Mouse (Mus musculus) liver, embryonic 15.5 days (tissue): ENCODE results near the gene Tmem106a. TPM values are rescaled to one million over a fixed set of nuclear protein-coding genes. Genes with fewer than 3 reads are reported as not detected.

Experiments used
- ATAC-seq: fragments of 200-750 bp; cut with Nextera tagmentation; 2 replicates; pipeline ENCODE4 v1.8.0; 2017; ENCODE audit warnings: moderate number of reproducible peaks, mild to moderate bottlenecking, moderate library complexity; ENCODE audit not compliant: insufficient read depth
- H3K27ac ChIP-seq: fragments of 300-500 bp; sonication (generic); replicated peaks from 2 replicates; pipeline ENCODE4 v1.5.1; 2015; ENCODE audit warnings: mild to moderate bottlenecking, inconsistent platforms
- H3K27me3 ChIP-seq: fragments of 300-500 bp; sonication (generic); 2 replicates; pipeline ENCODE4 v1.6.1; 2015; ENCODE audit warnings: mild to moderate bottlenecking, inconsistent platforms
- H3K36me3 ChIP-seq: fragments of 300-500 bp; sonication (generic); replicated peaks from 2 replicates; pipeline ENCODE4 v1.6.1; 2015; ENCODE audit warnings: moderate library complexity, mild to moderate bottlenecking, inconsistent platforms
- H3K4me1 ChIP-seq: fragments of 300-500 bp; sonication (generic); replicated peaks from 2 replicates; pipeline ENCODE4 v1.6.1; 2015; ENCODE audit warnings: inconsistent platforms
- H3K4me2 ChIP-seq: fragments of 300-500 bp; sonication (generic); 2 replicates; pipeline ENCODE4 v1.6.1; 2015; ENCODE audit warnings: moderate library complexity, mild to moderate bottlenecking, inconsistent platforms
- H3K4me3 ChIP-seq: fragments of 300-500 bp; sonication (generic); replicated peaks from 2 replicates; pipeline ENCODE4 v1.5.1; 2015; ENCODE audit warnings: mild to moderate bottlenecking, inconsistent platforms
- H3K9ac ChIP-seq: fragments of 300-500 bp; sonication (generic); 2 replicates; pipeline ENCODE4 v1.6.1; 2015; ENCODE audit warnings: moderate library complexity, mild to moderate bottlenecking, inconsistent platforms
- H3K9me3 ChIP-seq: fragments of 300-500 bp; sonication (generic); replicated peaks from 2 replicates; pipeline ENCODE4 v1.6.1; 2016; ENCODE audit warnings: inconsistent platforms
- WGBS: fragments of 180-500 bp; shearing (Covaris S2); methylation state at CpG from one replicate; pipeline ENCODE4 v1.1.7; 2015; ENCODE audit warnings: mixed read lengths; ENCODE audit not compliant: insufficient replicate concordance; 5-methylcytosine and 5-hydroxymethylcytosine counted together
- polyA plus RNA-seq: library from polyadenylated mRNA; unstranded; fragments of >200 nt; fragmentation: Nextera tagmentation; extraction: Ambion mirVana; gene quantifications from 2 replicates; pipeline ENCODE4 v1.2.1, GENCODE M21; 2015

The Tmem106a gene
- polyA plus RNA-seq, result 7.7 and 7.8 TPM in 2 replicates

DNA sequence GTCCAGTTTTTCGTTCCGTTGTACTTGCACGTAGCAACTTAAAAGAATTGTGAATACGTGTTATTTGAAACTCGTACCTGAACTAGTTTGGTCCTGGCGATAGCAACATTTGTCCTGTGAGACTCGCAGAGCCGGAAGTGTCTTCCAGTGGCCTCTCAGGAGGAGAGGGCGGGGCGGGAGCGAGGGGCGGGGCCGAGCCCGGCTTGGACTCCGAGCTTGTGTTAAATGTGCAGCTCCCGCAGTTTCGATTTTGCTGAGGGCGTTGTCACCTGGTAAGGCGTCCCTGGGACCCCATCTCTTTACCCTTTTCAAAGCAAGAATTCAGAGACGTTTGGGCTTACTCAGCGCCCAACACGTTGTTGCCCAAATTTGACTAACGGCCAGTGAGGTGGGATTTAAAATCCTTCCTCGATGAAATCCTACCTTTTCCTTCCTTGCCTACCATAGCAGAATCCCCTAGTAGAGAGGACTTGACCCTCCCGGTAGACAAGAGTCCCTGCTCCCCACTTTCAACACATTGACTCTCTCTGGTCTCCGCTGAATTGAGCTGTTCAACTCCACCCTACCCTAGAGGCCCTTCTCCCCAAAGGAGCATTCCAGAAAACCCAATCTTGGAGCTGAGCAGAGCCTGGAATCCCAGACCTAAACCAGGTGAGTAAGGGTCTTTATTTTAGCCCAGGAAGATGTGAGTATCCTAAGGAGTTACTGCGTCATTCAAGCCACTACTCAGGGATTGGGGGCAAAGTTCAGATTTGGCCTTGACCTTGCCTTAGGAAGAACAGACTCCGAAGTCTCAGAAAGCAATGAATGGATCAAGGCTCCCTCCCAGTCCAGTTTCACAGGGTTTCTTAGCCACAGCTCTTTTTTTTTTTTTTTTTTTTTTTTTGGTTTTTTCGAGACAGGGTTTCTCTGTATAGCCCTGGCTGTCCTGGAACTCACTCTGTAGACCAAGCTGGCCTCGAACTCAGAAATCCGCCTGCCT lies at the start of gene Tmem106a:
Gene Tmem106a, plus strand, starts transcription at position 189 of the 982 bp plus-strand sequence.
- 15% methylated on average over 30 of the region's 31 CpGs for WGBS
- peak; percentile 80 for ATAC-seq
- peak within 1 kb of the TSS; percentile 58 for H3K27ac ChIP-seq
- H3K9me3 ChIP-seq, result no peaks in the 10 kb centered on the region
- H3K4me2 ChIP-seq, result peak within 1 kb of the TSS; percentile 77
- no peaks in the 10 kb centered on the region for H3K27me3 ChIP-seq
- H3K4me1 ChIP-seq, result peaks cover 14% of the 10 kb centered on the region
- H3K4me3 ChIP-seq, result peak within 1 kb of the TSS; percentile 64
- H3K36me3 ChIP-seq, result peaks cover 49% of the 10 kb centered on the region
- peak within 1 kb of the TSS; percentile 63 for H3K9ac ChIP-seq

DNA sequence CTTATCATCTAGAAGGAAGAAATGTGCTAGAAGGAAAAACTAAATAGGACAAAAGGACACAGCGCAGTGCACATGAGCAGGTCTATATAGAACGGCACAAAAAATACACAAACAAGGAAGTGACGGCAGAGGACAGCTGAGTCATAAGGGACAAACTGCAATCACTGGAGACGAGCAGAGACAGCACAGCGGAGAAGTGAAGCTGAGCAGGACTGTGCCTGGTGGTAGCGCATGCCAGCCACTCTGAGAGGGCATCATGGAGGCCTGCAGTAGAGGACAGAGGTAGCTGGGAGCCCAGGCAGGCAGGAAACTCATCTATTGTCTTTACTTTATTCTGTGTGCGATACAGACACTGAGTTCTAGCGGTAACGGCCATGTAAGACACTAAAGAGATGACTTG lies 38.5 kb upstream of the Tmem106a start:
- no peak overlapping the region for H3K4me2 ChIP-seq
- H3K27ac ChIP-seq, result no peak overlapping the region
- no peaks in the 10 kb centered on the region for H3K9me3 ChIP-seq
- H3K27me3 ChIP-seq, result no peaks in the 10 kb centered on the region
- 75% methylated on average over 9 of the region's 9 CpGs for WGBS
- H3K9ac ChIP-seq, result no peak overlapping the region
- H3K4me3 ChIP-seq, result no peak overlapping the region
- peaks cover 92% of the 10 kb centered on the region for H3K36me3 ChIP-seq
- no peak for ATAC-seq
- H3K4me1 ChIP-seq, result no peaks in the 10 kb centered on the region; the same call in 1 of the 2 replicates

DNA sequence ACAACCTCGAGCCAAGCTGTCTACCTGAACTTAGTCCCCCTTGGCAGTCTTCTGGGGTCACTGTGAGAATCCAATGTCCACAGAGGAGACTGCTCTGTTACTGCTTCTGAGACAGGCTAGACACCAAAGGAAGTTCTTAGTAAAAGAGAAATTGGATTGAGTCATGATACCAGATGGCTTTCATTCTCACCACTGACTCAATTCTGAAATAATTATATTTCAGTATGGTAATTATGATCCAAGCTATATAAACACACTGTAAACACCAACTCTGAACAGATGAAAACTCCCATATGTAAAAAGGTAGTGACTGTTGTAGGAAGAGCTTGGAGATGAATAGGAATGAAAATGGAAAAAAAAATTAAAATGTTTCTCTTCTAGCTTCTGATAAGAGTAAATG lies 37.9 kb upstream of the Tmem106a start:
- no peak overlapping the region for H3K27ac ChIP-seq
- no peak overlapping the region for H3K9ac ChIP-seq
- H3K4me1 ChIP-seq, result peaks cover 1% of the 10 kb centered on the region
- no peak for ATAC-seq
- H3K4me2 ChIP-seq, result no peak overlapping the region
- WGBS, result 77% methylated on average over 1 of the region's 1 CpGs
- no peaks in the 10 kb centered on the region for H3K9me3 ChIP-seq
- H3K4me3 ChIP-seq, result no peak overlapping the region
- peaks cover 92% of the 10 kb centered on the region for H3K36me3 ChIP-seq
- no peaks in the 10 kb centered on the region for H3K27me3 ChIP-seq

DNA sequence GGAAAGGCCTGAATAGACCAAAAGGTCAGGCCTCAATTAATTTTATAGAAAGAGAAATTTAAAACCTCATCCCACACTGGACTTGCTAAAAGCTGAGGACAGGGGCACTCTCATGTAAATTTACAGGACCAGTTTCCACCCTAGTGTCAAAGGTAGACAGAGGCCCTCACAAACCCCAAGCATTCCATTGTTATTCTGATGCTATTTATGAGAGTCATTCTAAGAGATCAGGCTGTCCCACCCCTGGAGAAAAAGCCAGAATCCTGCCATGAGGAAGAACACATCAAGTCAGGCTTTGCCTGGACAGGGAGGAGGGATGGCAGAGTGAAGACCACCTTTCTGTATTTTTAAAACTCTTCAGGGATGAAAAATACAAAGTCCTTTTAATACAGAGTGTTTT lies 33.5 kb upstream of the Tmem106a start:
- ATAC-seq, result no peak
- no peaks in the 10 kb centered on the region for H3K27me3 ChIP-seq
- H3K27ac ChIP-seq, result no peak overlapping the region
- no peak overlapping the region for H3K4me3 ChIP-seq
- H3K9me3 ChIP-seq, result no peaks in the 10 kb centered on the region
- H3K9ac ChIP-seq, result 0 out of 2 replicates have a peak overlapping the region, but pooled peaks have one; percentile 9
- H3K4me1 ChIP-seq, result peaks cover 22% of the 10 kb centered on the region
- peaks cover 61% of the 10 kb centered on the region for H3K36me3 ChIP-seq
- H3K4me2 ChIP-seq, result no peak overlapping the region

DNA sequence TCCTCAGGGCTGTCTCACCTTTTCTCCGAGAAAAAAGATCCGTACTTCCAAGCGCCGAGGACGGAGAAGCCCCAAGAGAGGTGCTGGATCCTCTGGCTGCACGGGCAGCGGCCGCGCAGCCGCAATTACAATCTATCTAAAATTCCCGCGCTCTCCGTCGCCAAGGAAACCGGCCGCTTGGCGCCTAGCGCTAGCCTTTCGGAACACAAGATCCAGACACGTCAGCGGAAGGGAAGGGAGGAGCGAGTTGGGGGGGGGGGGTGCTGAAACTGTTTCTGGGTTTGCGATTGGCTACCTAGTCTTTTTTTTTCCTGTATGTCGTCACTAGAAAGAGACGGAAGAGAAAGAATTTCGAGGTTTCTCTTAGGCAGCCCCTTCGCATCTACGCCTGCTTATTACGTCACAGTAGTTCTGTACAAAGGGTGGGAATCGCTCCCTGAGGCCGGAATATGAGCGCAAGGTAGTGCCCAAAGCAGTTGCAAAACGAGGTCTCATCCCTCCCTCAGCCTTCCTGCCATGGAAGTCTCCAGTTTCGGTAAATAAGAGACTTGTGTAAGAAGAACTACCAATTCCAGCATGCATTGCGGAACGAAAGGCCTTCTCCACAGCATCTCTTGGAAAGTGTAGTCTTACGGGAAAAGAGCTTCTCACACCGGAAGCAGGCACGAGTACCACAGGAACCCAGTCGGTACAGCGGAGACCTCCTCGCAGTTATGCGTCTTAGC lies 30.1 kb upstream of the Tmem106a start, which contains the start of the genes Brca1 and Nbr1:
Gene Brca1, minus strand, starts transcription at position 205 of the 725 bp plus-strand sequence.
Gene Nbr1, plus strand, starts transcription at position 399 of the 725 bp plus-strand sequence.
- Histone ChIP-seq H3K27ac (peak within 1 kb of the TSS; percentile 95), H3K4me3 (peak within 1 kb of the TSS; percentile 85), H3K27me3 (no peaks in the 10 kb centered on the region), H3K4me2 (peak within 1 kb of the TSS; percentile 76), H3K9me3 (no peaks in the 10 kb centered on the region), H3K9ac (peak within 1 kb of the TSS; percentile 93), H3K36me3 (peaks cover 46% of the 10 kb centered on the region), H3K4me1 (peaks cover 49% of the 10 kb centered on the region)
- WGBS, result under 1% methylated on average over 43 of the region's 43 CpGs
- ATAC-seq, result peak; percentile 75

DNA sequence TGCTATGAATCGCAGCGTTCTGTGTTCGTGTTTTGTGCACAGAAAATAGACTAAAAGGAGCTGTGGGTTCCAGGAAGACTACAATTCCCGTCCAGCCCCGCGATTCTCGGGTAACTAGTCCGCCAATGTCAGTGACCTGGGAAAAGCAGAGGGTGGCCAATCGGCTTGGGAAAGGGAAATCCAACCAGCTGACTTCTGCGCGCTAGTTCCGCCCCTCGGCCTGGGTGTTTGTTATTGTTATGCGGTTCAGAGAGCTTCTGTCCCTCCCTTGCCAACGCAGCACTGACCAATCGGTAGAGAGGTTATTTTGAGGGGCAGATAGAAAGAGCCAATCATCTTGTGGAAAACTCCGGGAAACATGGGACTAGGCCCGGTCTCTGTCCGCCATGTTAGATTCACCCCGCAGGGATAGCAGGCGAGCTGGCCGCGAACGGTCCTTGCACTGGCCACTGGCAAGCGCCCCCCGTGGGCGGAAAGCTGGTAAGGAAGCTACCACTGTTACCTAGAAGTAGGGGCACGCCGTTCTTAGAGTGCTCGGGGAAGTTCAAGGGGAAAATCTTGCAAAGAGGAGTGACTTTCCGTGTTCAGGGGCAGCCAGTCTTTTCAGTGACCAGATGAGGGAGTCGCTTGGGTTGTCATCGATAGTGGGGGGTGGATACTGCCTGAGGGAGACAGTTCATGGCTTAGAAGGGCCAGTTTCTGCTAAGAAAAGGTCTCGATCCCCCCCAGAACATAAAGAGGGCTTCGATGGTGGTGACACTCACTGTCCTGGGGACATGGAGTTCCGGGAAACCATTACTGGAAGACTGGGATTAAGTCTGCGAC lies 29.4 kb upstream of the Tmem106a start:
- peak overlapping the region; percentile 93 for H3K9ac ChIP-seq
- H3K27me3 ChIP-seq, result no peaks in the 10 kb centered on the region
- peak overlapping the region; percentile 85 for H3K4me3 ChIP-seq
- H3K27ac ChIP-seq, result peak overlapping the region; percentile 95
- peaks cover 49% of the 10 kb centered on the region for H3K4me1 ChIP-seq
- peaks cover 46% of the 10 kb centered on the region for H3K36me3 ChIP-seq
- no peaks in the 10 kb centered on the region for H3K9me3 ChIP-seq
- H3K4me2 ChIP-seq, result peak overlapping the region; percentile 76
- WGBS, result under 1% methylated on average over 37 of the region's 37 CpGs
- ATAC-seq, result peak; percentile 93

DNA sequence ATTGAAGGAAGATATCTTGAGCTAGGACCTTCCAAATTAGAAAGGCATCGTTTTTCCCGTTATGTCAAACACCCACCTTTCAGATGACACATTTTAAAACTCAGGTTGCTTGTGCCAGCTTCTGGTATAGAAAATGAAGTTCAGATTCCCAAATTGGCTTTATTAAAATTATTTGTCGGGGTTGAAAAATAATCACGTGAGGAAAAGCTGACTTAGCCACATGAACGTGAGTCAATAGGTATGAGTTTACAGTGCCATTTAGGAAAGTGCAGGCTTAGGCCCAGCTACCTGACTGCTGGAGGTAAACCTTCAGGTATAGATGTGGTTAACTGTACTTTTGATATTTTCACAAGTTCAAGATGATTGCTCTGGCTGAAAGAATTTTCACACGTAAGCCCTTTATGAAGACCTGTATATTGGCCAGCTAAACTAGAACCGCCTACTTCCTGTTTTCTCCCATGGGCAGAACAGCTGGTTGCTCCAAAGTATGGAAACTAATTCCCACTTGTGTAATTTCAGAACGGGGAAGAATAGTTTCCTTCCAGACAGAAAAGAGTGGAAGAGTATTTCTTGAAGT lies 28.6 kb upstream of the Tmem106a start:
- 4% methylated on average over 8 of the region's 8 CpGs for WGBS
- Histone ChIP-seq H3K9me3 (no peaks in the 10 kb centered on the region), H3K36me3 (peaks cover 46% of the 10 kb centered on the region), H3K4me2 (peak overlapping the region; percentile 76), H3K9ac (peak overlapping the region; percentile 93), H3K4me3 (peak overlapping the region; percentile 85), H3K4me1 (peaks cover 54% of the 10 kb centered on the region), H3K27me3 (no peaks in the 10 kb centered on the region), H3K27ac (peak overlapping the region; percentile 95)
- ATAC-seq, result no peak

DNA sequence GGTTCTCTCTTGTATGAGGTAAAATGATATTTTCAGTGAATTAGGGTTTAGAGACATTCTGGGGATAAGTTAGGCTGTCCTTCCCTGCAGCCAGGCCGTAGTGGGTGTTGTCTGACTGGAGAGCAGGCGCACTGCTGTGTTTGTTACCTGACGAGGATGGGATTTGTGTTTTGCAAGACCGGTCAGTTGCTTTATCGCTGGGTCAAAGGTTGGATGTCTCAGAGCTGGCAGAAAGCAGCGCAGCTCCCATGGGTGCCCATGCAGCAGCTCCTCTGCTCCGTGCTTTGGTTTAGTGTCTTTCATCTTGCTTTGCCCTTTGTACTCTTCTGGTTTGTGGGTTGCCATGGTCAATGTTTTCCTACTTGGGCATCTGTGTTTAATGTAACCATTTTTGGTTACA lies 25.5 kb upstream of the Tmem106a start:
- WGBS, result 75% methylated on average over 7 of the region's 7 CpGs
- no peak for ATAC-seq
- no peak overlapping the region for H3K4me3 ChIP-seq
- no peak overlapping the region; the same call in 1 of the 2 replicates for H3K4me2 ChIP-seq
- H3K9ac ChIP-seq, result no peak overlapping the region
- H3K27ac ChIP-seq, result peak overlapping the region; percentile 45
- H3K4me1 ChIP-seq, result peaks cover 34% of the 10 kb centered on the region
- no peaks in the 10 kb centered on the region for H3K27me3 ChIP-seq
- H3K36me3 ChIP-seq, result peaks cover 62% of the 10 kb centered on the region
- no peaks in the 10 kb centered on the region for H3K9me3 ChIP-seq

DNA sequence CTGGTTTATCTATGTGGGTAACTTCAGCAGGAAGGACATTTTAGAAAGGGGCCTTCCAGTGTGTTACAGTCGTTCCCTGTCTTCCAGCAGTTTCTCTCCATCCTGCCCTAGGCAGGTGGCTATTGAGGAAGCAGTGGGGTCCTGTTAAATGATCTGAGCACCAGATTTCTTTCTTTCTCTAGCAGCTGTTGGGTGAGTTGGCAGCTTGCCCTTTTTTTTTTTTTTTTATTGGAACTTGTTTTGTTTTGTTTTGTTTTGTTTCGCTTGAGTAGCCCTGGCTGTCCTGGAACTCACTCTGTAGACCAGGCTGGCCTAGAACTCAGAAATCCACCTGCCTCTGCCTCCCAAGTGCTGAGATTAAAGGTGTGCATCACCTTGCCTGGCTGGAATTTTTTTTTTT lies 25.1 kb upstream of the Tmem106a start:
- no peaks in the 10 kb centered on the region for H3K9me3 ChIP-seq
- H3K27ac ChIP-seq, result peak overlapping the region; percentile 45
- peaks cover 34% of the 10 kb centered on the region for H3K4me1 ChIP-seq
- H3K9ac ChIP-seq, result no peak overlapping the region
- H3K4me2 ChIP-seq, result no peak overlapping the region; the same call in 1 of the 2 replicates
- H3K4me3 ChIP-seq, result no peak overlapping the region
- no peak for ATAC-seq
- no peaks in the 10 kb centered on the region for H3K27me3 ChIP-seq
- 72% methylated on average over 2 of the region's 2 CpGs for WGBS
- peaks cover 66% of the 10 kb centered on the region for H3K36me3 ChIP-seq

DNA sequence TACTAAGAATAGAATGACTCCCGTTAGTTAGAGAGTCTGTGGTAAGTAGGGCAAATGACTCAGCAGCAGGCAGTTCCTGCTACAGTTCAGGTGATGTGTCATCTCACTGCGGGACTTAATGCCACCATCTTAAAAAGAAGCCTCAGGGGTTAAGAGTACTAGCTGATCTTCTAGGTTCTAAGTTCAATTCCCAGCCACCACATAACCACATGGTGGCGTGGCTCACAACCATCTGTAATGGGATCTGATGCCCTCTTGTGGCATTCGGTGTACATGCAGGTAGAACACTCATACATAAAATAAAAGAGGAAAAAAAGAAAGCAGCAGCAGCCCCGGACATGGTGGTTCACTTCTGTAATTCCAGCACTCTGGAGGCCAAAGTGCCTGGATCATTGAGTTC lies 19.7 kb upstream of the Tmem106a start:
- Histone ChIP-seq H3K27me3 (no peaks in the 10 kb centered on the region), H3K4me3 (no peak overlapping the region), H3K9ac (no peak overlapping the region), H3K4me1 (peaks cover 11% of the 10 kb centered on the region), H3K27ac (no peak overlapping the region), H3K4me2 (no peak overlapping the region), H3K36me3 (peaks cover 94% of the 10 kb centered on the region), H3K9me3 (no peaks in the 10 kb centered on the region)
- 16% methylated on average over 5 of the region's 5 CpGs for WGBS
- peak; percentile 30; the same call in 1 of the 2 replicates for ATAC-seq
